Mouse (Mus musculus) liver, adult 2 months (tissue): Measurements from ENCODE around the gene Dio1. TPM values are rescaled to one million over a fixed set of nuclear protein-coding genes. Genes with fewer than 3 reads are reported as not detected.

Source experiments
- DNase-seq: peaks from one replicate; pipeline ENCODE4 v3.0.0-alpha.2; 2011; ENCODE audit warnings: low read depth, low spot score; ENCODE audit errors: extremely low read depth
- H3K27ac ChIP-seq: fragments of 200-500 bp; replicated peaks from 2 replicates; pipeline ENCODE4 v1.5.1; 2012; ENCODE audit warnings: low read depth, mild to moderate bottlenecking, control low read depth, inconsistent platforms, low read length; ENCODE audit not compliant: insufficient read depth
- H3K27me3 ChIP-seq: fragments of 200-500 bp; 2 replicates; pipeline ENCODE4 v1.6.1; 2012; ENCODE audit warnings: mild to moderate bottlenecking, moderate library complexity, low read length, inconsistent platforms; ENCODE audit not compliant: control insufficient read depth, insufficient read depth
- H3K36me3 ChIP-seq: fragments of 200-500 bp; 2 replicates; pipeline ENCODE4 v1.6.1; 2012; ENCODE audit warnings: low read length, inconsistent platforms; ENCODE audit not compliant: control insufficient read depth, insufficient read depth
- H3K4me1 ChIP-seq: fragments of 200-500 bp; 2 replicates; pipeline ENCODE4 v1.6.1; 2011; ENCODE audit warnings: low read length; ENCODE audit not compliant: control insufficient read depth, insufficient read depth
- H3K4me3 ChIP-seq: fragments of 200-500 bp; 2 replicates; pipeline ENCODE4 v1.5.1; 2011; ENCODE audit warnings: low read depth, mild to moderate bottlenecking, control low read depth, low read length, moderate library complexity; ENCODE audit not compliant: insufficient read depth
- H3K79me2 ChIP-seq: fragments of 200-500 bp; 2 replicates; pipeline ENCODE4 v1.6.1; 2012; ENCODE audit warnings: inconsistent platforms, mild to moderate bottlenecking, low read length, moderate library complexity; ENCODE audit not compliant: control insufficient read depth, insufficient read depth
- H3K9ac ChIP-seq: fragments of 200-500 bp; 2 replicates; pipeline ENCODE4 v1.6.1; 2012; ENCODE audit warnings: low read depth, mild to moderate bottlenecking, control low read depth, inconsistent platforms, low read length
- CTCF ChIP-seq: fragments of 200-500 bp; IDR thresholded peaks from 2 replicates; pipeline ENCODE4 v1.5.1; 2011; ENCODE audit warnings: low read depth, low read length, control low read depth
- POLR2A ChIP-seq: fragments of 200-500 bp; IDR thresholded peaks from 2 replicates; pipeline ENCODE4 v1.6.1; 2011; ENCODE audit warnings: low read length, control low read depth; ENCODE audit not compliant: insufficient read depth; ENCODE audit errors: extremely low read depth
- WGBS: fragments of 180-500 bp; shearing (Covaris S2); methylation state at CpG from one replicate; pipeline ENCODE4 v1.1.7; 2018; 5-methylcytosine and 5-hydroxymethylcytosine counted together
- polyA plus RNA-seq: library from polyadenylated mRNA; depleted of rRNA; stranded (reverse); fragments of >200 nt; gene quantifications from 2 replicates; pipeline ENCODE4 v1.2.3, GENCODE M21; 2012
- total RNA-seq: library from RNA; depleted of rRNA; stranded (reverse); fragments of >200 nt; gene quantifications from 2 replicates; pipeline ENCODE4 v1.2.3, GENCODE M21; 2014

Dio1 gene
- total and polyA plus RNA-seq, 2 experiments = 153 to 378 TPM

DNA sequence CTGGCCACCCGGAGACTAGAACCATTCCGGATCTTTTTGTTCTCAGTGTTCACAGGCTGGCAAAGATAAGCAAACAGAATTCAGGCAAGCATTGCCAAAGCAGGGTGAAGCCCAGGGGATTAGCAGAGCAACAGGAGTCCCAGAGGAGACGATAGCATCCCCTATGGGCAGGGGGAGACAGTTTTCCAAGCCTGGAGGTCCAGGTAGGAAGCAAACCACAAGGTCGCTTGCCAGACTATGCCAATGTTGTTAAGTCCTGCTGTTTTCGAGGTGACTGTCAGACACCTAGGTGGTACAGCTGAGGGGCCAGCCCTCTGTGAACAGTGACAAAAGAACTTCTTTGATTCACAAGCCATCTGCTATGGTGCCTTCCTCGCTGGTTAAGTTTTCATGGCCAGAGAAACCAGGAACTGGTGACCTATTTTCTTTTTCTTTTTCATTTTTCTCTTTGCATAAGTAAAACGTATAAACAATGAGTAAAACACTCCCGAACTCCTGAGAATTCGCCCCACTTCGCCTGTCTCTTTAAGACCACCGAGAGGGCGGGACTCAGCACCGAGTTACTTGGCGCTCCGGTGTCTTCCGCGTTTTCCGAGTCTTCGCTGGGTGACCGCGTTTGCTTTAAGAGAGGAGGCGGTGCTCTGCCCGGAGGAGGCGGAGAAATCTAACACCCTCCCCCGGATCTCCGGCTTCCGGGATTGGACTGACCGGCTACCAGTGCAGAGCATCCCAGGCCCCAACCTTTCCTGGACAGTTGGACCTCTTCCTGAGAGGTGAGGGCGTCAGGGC lies 6.9 kb upstream of the Dio1 start, which contains the start of gene Yipf1:
Gene Yipf1 (plus strand): TSS at position 674 of the 789 bp plus-strand sequence.
- H3K27me3 ChIP-seq = no peaks in the 10 kb centered on the region
- H3K9ac ChIP-seq = peak within 1 kb of the TSS; percentile 78
- under 1% methylated on average over 29 of the region's 29 CpGs for WGBS
- H3K4me1 ChIP-seq = no peaks in the 10 kb centered on the region
- H3K27ac ChIP-seq = peak within 1 kb of the TSS; percentile 79
- DNase-seq = peak; percentile 84
- TF ChIP-seq POLR2A = peak; percentile 27; the same call in 1 of the 2 replicates
- TF ChIP-seq CTCF = peak; percentile 51
- H3K4me3 ChIP-seq = peak within 1 kb of the TSS; percentile 57
- no peaks in the 10 kb centered on the region for H3K79me2 ChIP-seq
- 0 out of 2 replicates have a peak, but pooled peaks cover under 1% of the 10 kb centered on the region for H3K36me3 ChIP-seq

DNA sequence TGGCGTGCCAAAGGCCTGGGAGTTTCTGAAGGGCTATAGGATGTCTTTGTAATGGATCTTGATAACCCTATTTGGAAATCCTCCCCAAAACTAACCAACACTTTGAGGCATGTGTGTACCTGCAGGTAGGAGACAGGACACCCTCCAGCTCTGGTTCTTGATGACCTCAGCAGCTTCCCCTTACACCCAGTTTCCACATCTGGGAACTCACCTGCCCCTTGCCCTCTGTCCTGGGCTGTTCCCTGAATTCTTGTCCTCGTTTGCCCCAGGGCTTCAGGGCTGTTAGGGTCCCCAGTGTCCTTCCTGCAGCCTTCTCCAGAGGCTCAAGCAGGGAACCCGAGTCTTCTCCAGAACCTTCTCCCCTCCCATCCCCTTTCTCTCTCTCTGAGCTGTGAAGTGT lies 3.4 kb downstream of the Dio1 start:
- DNase-seq = peak; percentile 88
- Histone ChIP-seq H3K27ac (peak overlapping the region; percentile 98), H3K36me3 (no peaks in the 10 kb centered on the region), H3K27me3 (no peaks in the 10 kb centered on the region), H3K4me3 (no peak overlapping the region), H3K4me1 (peaks cover 33% of the 10 kb centered on the region), H3K79me2 (peaks cover 16% of the 10 kb centered on the region; the same call in 1 of the 2 replicates), H3K9ac (peak overlapping the region; percentile 62)
- WGBS = 27% methylated on average over 3 of the region's 3 CpGs
- no peak for TF ChIP-seq CTCF

DNA sequence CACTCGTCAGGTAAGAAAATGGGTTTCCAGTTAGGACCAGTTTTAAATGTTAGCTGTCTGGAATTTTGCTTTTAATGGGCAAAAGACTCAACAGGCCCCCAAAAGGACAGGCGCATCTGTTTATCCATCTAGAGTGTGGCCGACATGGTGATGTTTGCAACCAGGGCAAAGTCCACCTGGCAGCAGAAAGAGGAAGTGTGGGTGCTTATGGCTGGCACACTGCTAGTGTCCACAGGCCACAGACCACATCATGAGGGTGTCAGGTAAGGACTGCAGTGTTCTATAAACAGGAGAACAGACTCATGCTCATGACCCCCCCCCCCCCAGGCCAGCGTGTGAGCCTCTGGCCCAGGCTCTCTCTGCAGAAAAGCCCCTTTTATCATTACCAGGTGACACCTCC lies 4.1 kb downstream of the Dio1 start:
- Histone ChIP-seq H3K27ac (peak overlapping the region; percentile 98), H3K9ac (peak overlapping the region; percentile 62), H3K4me3 (no peak overlapping the region), H3K79me2 (peaks cover 16% of the 10 kb centered on the region; the same call in 1 of the 2 replicates), H3K27me3 (no peaks in the 10 kb centered on the region), H3K36me3 (peaks cover 1% of the 10 kb centered on the region; the same call in 1 of the 2 replicates), H3K4me1 (peaks cover 33% of the 10 kb centered on the region)
- WGBS = 13% methylated on average over 4 of the region's 4 CpGs
- TF ChIP-seq POLR2A (no peak), CTCF (no peak)
- peak; percentile 94 for DNase-seq

DNA sequence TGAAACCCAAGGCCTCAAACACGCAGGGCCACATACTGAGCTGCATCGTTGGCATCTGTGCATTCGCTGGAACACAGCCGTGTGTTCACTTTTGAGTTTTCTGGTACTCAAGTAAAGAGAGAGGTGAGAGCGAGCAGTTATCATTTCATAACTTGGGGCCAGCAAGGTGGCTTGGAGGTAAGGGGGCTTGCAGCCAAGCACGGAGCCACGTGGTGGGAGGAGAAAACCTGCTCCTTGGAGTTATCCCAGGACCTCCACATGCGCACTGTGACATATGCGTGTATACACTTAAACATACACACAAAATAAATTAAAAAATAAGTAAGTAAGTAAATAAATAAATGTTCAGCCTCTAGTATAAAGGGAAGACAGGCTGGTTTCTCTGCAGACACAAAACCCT lies 4.7 kb downstream of the Dio1 start:
- H3K36me3 ChIP-seq = peaks cover 5% of the 10 kb centered on the region; the same call in 1 of the 2 replicates
- WGBS = 40% methylated on average over 9 of the region's 9 CpGs
- no peaks in the 10 kb centered on the region for H3K27me3 ChIP-seq
- TF ChIP-seq CTCF (no peak), POLR2A (no peak)
- H3K27ac ChIP-seq = peak overlapping the region; percentile 84
- H3K4me1 ChIP-seq = peaks cover 31% of the 10 kb centered on the region
- H3K79me2 ChIP-seq = peaks cover 16% of the 10 kb centered on the region; the same call in 1 of the 2 replicates
- DNase-seq = peak; percentile 71
- H3K4me3 ChIP-seq = no peak overlapping the region
- peak overlapping the region; percentile 25; the same call in 1 of the 2 replicates for H3K9ac ChIP-seq

DNA sequence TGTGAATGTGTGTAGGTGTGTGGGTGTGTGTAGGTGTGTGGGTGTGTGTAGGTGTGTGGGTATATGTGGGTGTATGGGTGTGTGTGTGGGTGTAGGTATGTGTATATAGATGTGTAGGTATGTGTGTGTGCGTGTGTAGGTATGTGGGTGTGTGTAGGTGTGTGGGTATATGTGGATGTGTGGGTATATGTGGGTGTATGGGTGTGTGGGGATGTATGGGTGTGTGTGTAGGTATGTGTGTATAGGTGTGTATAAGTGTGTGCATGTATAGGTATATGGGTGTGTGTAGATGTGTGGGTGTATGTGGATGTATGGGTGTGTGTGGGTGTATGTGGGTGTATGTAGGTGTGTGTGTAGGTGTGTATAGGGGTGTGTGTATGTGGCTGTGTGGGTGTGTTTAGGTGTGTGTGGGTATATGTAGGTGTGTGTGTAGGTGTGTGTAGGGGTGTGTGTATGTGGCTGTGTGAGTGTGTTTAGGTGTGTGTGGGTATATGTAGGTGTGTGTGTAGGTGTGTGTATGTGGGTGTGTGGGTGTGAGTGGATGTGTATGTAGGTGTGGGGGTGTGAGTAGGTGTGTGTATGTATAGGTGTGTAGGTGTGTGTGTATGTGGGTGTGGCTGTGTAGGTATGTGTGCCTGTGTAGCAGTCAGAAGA lies 5.9 kb downstream of the Dio1 start:
- 100% methylated on average over 1 of the region's 1 CpGs for WGBS
- TF ChIP-seq CTCF = no peak
- no peak for TF ChIP-seq POLR2A

DNA sequence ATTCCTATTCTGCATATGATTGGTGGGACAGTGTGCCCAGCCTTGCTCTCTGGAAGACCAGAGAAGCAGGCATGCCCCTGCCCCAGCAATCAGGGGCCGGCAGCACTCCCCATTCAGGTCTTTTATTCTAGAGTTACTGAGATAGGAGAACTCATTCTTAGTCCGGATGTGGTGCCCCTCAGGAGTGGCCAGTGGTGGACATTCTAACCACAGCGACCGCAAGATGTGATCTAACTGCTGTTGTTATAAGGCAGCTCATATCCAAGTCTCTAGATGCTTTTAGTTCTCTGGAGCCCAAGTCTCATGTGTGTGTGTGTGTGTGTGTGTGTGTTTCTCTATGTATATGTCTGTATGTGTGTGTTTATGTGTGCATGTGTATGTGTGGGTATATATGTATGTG lies 6.6 kb downstream of the Dio1 start:
- peaks cover 31% of the 10 kb centered on the region for H3K4me1 ChIP-seq
- peak overlapping the region; percentile 85 for H3K27ac ChIP-seq
- 80% methylated on average over 4 of the region's 4 CpGs for WGBS
- no peak overlapping the region for H3K4me3 ChIP-seq
- no peak for DNase-seq
- peaks cover 10% of the 10 kb centered on the region for H3K36me3 ChIP-seq
- no peak for TF ChIP-seq POLR2A
- no peak for TF ChIP-seq CTCF
- H3K79me2 ChIP-seq = peaks cover 2% of the 10 kb centered on the region; the same call in 1 of the 2 replicates
- peak overlapping the region; percentile 46; the same call in 1 of the 2 replicates for H3K9ac ChIP-seq
- no peaks in the 10 kb centered on the region for H3K27me3 ChIP-seq

More for the DNA sequence above, 5.9 kb downstream of the Dio1 start:
- peaks cover 8% of the 10 kb centered on the region; the same call in 1 of the 2 replicates for H3K79me2 ChIP-seq
- peak overlapping the region; percentile 84 for H3K27ac ChIP-seq
- peaks cover 31% of the 10 kb centered on the region for H3K4me1 ChIP-seq
- DNase-seq = no peak
- H3K4me3 ChIP-seq = no peak overlapping the region
- H3K36me3 ChIP-seq = peaks cover 10% of the 10 kb centered on the region
- H3K27me3 ChIP-seq = no peaks in the 10 kb centered on the region
- 0 out of 2 replicates have a peak overlapping the region, but pooled peaks have one; percentile 21 for H3K9ac ChIP-seq
